Mouse (Mus musculus) forebrain, embryonic 14.5 days (tissue): ENCODE results near the gene Coil. TPM values are rescaled to one million over a fixed set of nuclear protein-coding genes. Genes with fewer than 3 reads are reported as not detected.

Source experiments
- ATAC-seq: fragments of 200-750 bp; cut with Nextera tagmentation; 2 replicates; pipeline ENCODE4 v1.8.0; 2017; ENCODE audit warnings: mild to moderate bottlenecking, moderate library complexity
- DNase-seq: peaks from one replicate; pipeline ENCODE4 v3.0.0-alpha.2; 2015; ENCODE audit warnings: low spot score
- H3K27ac ChIP-seq: fragments of 300-500 bp; sonication (generic); 2 replicates; pipeline ENCODE4 v1.5.1; 2014; ENCODE audit warnings: low read depth, mild to moderate bottlenecking, control low read depth, low read length, moderate library complexity
- H3K27me3 ChIP-seq: fragments of 300-500 bp; sonication (generic); replicated peaks from 2 replicates; pipeline ENCODE4 v1.6.1; 2014; ENCODE audit warnings: low read length, control low read depth, mixed read lengths; ENCODE audit not compliant: control insufficient read depth, insufficient read depth
- H3K36me3 ChIP-seq: fragments of 300-500 bp; sonication (generic); 2 replicates; pipeline ENCODE4 v1.6.1; 2014; ENCODE audit warnings: low read length, control low read depth; ENCODE audit not compliant: control insufficient read depth, insufficient read depth
- H3K4me1 ChIP-seq: fragments of 300-500 bp; sonication (generic); 2 replicates; pipeline ENCODE4 v1.6.1; 2014; ENCODE audit warnings: antibody characterized with exemption, low read length, control low read depth; ENCODE audit not compliant: control insufficient read depth, insufficient read depth
- H3K4me2 ChIP-seq: fragments of 300-500 bp; sonication (generic); 2 replicates; pipeline ENCODE4 v1.6.1; 2014; ENCODE audit warnings: mild to moderate bottlenecking, control low read depth, low read length
- H3K4me3 ChIP-seq: fragments of 300-500 bp; sonication (generic); 2 replicates; pipeline ENCODE4 v1.5.1; 2014; ENCODE audit warnings: low read depth, low read length, control low read depth
- H3K9ac ChIP-seq: fragments of 300-500 bp; sonication (generic); 2 replicates; pipeline ENCODE4 v1.6.1; 2014; ENCODE audit warnings: mild to moderate bottlenecking, low read length, control low read depth, moderate library complexity
- H3K9me3 ChIP-seq: fragments of 300-500 bp; sonication (generic); replicated peaks from 2 replicates; pipeline ENCODE4 v1.6.1; 2016; ENCODE audit warnings: low read length, control low read depth, mixed read lengths; ENCODE audit not compliant: control insufficient read depth
- WGBS: fragments of 180-500 bp; shearing (Covaris S2); extraction: QIAGEN DNeasy Blood & Tissue Kit; methylation state at CpG from one replicate; pipeline ENCODE4 v1.1.7; 2014; 5-methylcytosine and 5-hydroxymethylcytosine counted together
- polyA plus RNA-seq: library from polyadenylated mRNA; unstranded; fragments of >200 nt; fragmentation: Nextera tagmentation; extraction: Ambion mirVana; gene quantifications from 2 replicates; pipeline ENCODE4 v1.2.1, GENCODE M21; 2014

The Coil gene
- polyA plus RNA-seq, 1 experiment from 2014 or later, result 17.1 TPM

- H3K4me3 ChIP-seq, result no peak overlapping the region
- no peaks in the 10 kb centered on the region for H3K36me3 ChIP-seq
- ATAC-seq, result no peak
- no peak for DNase-seq
- H3K9ac ChIP-seq, result no peak overlapping the region
- no peak overlapping the region for H3K27ac ChIP-seq
- H3K9me3 ChIP-seq, result no peaks in the 10 kb centered on the region
- no peaks in the 10 kb centered on the region for H3K4me1 ChIP-seq
- no peak overlapping the region for H3K4me2 ChIP-seq
- no peaks in the 10 kb centered on the region for H3K27me3 ChIP-seq
Observed at GRCm38 (mm10) chr11:89006404-89006803, 36.4 kb downstream of the Coil start.

GRCm38 (mm10) chr11:89007582-89007981 lies 37.5 kb downstream of the Coil start:
- Histone ChIP-seq H3K9me3 (no peaks in the 10 kb centered on the region), H3K27ac (no peak overlapping the region), H3K4me2 (no peak overlapping the region), H3K4me3 (no peak overlapping the region), H3K36me3 (no peaks in the 10 kb centered on the region), H3K4me1 (no peaks in the 10 kb centered on the region), H3K9ac (no peak overlapping the region), H3K27me3 (no peaks in the 10 kb centered on the region)
- ATAC-seq (no peak), DNase-seq (no peak)
- WGBS, result 86% methylated on average over 3 of the region's 3 CpGs

GRCm38 (mm10) chr11:89009066-89009465 lies 39.0 kb downstream of the Coil start:
- Histone ChIP-seq H3K4me3 (no peak overlapping the region), H3K27ac (no peak overlapping the region), H3K36me3 (no peaks in the 10 kb centered on the region), H3K4me1 (no peaks in the 10 kb centered on the region), H3K4me2 (no peak overlapping the region), H3K9me3 (no peaks in the 10 kb centered on the region), H3K27me3 (no peaks in the 10 kb centered on the region), H3K9ac (no peak overlapping the region)
- 90% methylated on average over 9 of the region's 9 CpGs for WGBS
- DNase-seq (no peak), ATAC-seq (no peak)

DNA sequence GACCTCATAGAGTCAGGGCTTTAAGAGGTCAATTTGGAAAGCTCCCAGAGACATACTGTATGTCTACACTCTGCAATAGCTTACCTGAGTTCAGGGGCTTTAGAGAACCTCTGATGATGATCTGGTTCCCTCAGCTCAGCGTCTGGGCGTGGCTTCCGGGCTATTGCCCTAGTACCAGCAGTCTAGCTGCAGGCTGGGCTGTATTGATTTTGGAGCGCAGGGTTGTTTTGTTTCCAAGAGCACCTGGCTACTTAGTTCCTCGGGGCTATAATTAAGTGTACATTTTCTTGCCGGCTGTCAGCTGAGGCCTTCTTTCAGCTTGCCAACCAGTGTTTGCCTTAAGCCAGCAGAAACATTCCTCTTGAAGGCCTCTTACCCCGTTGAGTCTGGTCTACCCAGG lies 39.4 kb downstream of the Coil start:
- DNase-seq (no peak), ATAC-seq (no peak)
- Histone ChIP-seq H3K27ac (no peak overlapping the region), H3K36me3 (no peaks in the 10 kb centered on the region), H3K4me1 (no peaks in the 10 kb centered on the region), H3K27me3 (no peaks in the 10 kb centered on the region), H3K4me2 (no peak overlapping the region), H3K9me3 (no peaks in the 10 kb centered on the region), H3K4me3 (no peak overlapping the region), H3K9ac (no peak overlapping the region)
- WGBS, result 75% methylated on average over 7 of the region's 7 CpGs

DNA sequence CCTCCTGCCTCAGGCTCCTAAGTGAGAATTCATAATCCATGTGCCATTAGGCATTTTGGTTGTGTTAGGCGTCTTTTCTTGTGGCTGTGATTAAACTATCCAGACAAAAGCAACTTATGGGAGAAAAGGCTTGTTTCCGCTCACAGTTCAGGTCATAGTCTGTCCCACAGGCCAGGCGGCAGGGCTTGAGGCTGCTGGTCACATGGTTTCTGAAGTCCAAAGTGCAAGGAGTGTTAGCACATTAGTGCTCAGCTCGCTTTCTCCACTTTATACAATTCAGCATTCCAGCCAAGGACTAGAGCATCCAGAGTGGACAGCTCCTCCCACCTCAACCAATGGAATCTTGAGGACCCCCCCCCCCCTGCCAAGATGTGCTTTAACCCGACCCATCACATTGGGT lies 42.2 kb downstream of the Coil start:
- Histone ChIP-seq H3K4me2 (no peak overlapping the region), H3K4me1 (no peaks in the 10 kb centered on the region), H3K27me3 (no peaks in the 10 kb centered on the region), H3K27ac (no peak overlapping the region), H3K36me3 (no peaks in the 10 kb centered on the region), H3K9ac (no peak overlapping the region), H3K4me3 (no peak overlapping the region), H3K9me3 (no peaks in the 10 kb centered on the region)
- ATAC-seq (no peak), DNase-seq (no peak)
- WGBS, result 84% methylated on average over 5 of the region's 5 CpGs

- Histone ChIP-seq H3K27ac (no peak overlapping the region), H3K4me3 (no peak overlapping the region), H3K4me2 (no peak overlapping the region), H3K27me3 (no peaks in the 10 kb centered on the region), H3K4me1 (no peaks in the 10 kb centered on the region), H3K9ac (no peak overlapping the region), H3K9me3 (no peaks in the 10 kb centered on the region), H3K36me3 (no peaks in the 10 kb centered on the region)
- DNase-seq, result no peak
- ATAC-seq, result no peak
- 94% methylated on average over 9 of the region's 9 CpGs for WGBS
Observed at GRCm38 (mm10) chr11:89017514-89018182, 47.6 kb downstream of the Coil start.

- H3K36me3 ChIP-seq, result no peaks in the 10 kb centered on the region
- DNase-seq (no peak), ATAC-seq (no peak)
- WGBS, result 77% methylated on average over 9 of the region's 9 CpGs
- H3K27ac ChIP-seq, result no peak overlapping the region
- no peaks in the 10 kb centered on the region for H3K9me3 ChIP-seq
- H3K27me3 ChIP-seq, result no peaks in the 10 kb centered on the region
- H3K4me1 ChIP-seq, result no peaks in the 10 kb centered on the region
- H3K9ac ChIP-seq, result no peak overlapping the region
- H3K4me2 ChIP-seq, result no peak overlapping the region
- H3K4me3 ChIP-seq, result no peak overlapping the region
Observed at GRCm38 (mm10) chr11:89020681-89021305, 50.7 kb downstream of the Coil start.

DNA sequence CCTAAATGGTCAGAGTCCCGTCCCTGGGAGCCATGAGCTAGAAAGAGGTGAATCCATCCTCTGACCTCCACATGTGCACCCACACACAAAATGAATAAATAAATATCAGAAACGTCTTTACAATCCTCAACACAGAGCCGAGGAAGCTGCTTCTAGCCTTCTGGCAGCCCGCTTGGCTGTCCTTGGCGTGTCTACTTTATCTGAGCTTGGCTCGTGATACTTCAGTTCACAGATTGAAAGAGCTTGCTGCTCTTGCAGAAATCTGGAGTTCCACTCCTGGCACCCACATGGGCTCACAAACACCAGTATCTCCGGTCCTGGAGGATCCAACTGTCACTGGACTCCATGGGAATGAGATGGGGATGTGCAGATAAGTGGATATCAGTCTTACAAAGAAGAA lies 51.6 kb downstream of the Coil start:
- DNase-seq (no peak), ATAC-seq (no peak)
- no peak overlapping the region for H3K27ac ChIP-seq
- no peaks in the 10 kb centered on the region for H3K27me3 ChIP-seq
- 88% methylated on average over 7 of the region's 7 CpGs for WGBS
- no peak overlapping the region for H3K4me3 ChIP-seq
- no peaks in the 10 kb centered on the region for H3K36me3 ChIP-seq
- no peak overlapping the region for H3K4me2 ChIP-seq
- no peaks in the 10 kb centered on the region for H3K4me1 ChIP-seq
- no peak overlapping the region for H3K9ac ChIP-seq
- H3K9me3 ChIP-seq, result no peaks in the 10 kb centered on the region

DNA sequence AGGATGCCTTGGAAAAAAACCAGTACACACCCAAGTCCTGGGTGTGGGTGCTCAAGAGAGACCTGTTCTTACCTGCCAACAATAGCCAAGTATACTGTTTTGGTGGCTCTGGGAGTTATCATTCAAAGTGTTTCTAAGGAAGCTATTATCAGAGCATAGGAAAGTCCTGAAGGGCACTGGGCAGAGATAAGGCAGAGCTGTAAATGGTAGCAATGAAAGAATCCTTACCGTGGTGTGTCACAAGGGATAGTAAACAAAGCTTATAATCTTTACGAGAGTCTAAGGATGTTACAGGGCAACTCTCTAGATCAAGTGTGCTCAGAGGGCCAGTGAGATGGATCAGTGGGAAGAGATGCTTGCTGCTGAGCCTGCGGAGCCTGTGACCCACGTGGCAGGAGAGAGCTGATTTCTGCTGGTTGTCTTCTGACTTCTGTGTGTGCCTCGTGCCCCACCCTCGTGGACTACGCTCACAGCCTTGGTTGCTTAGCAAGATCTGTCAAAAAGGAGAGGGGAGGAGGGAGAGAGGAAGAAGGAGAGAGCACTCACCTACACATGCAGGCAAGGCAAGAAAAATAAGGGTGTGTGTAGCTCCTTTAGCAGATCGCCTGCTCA lies 52.2 kb downstream of the Coil start:
- WGBS, result 70% methylated on average over 8 of the region's 8 CpGs
- H3K9ac ChIP-seq, result no peak overlapping the region
- no peaks in the 10 kb centered on the region for H3K4me1 ChIP-seq
- H3K36me3 ChIP-seq, result no peaks in the 10 kb centered on the region
- no peak for DNase-seq
- H3K27me3 ChIP-seq, result no peaks in the 10 kb centered on the region
- no peak overlapping the region for H3K4me3 ChIP-seq
- no peak for ATAC-seq
- no peaks in the 10 kb centered on the region for H3K9me3 ChIP-seq
- H3K27ac ChIP-seq, result no peak overlapping the region
- no peak overlapping the region for H3K4me2 ChIP-seq
